Mouse (Mus musculus) heart, adult 2 months (tissue): ENCODE data around the gene Ppp1r12b. TPM values are rescaled to one million over a fixed set of nuclear protein-coding genes. Genes with fewer than 3 reads are reported as not detected.
A peak's percentile ranks its signal among the peaks of the same experiment; 100 is the strongest.

Source experiments
- DNase-seq, 2 experiments: peaks; one replicate each; pipeline ENCODE4 v3.0.0; 2021
- H3K27ac ChIP-seq: fragments of 200-600 bp; 2 replicates; pipeline ENCODE4 v1.8.1; 2022
- H3K27me3 ChIP-seq: fragments of 200-500 bp; 2 replicates; pipeline ENCODE4 v1.6.1; 2012; ENCODE audit warnings: mild to moderate bottlenecking, low read length, inconsistent platforms, mixed read lengths; ENCODE audit not compliant: control insufficient read depth, insufficient read depth
- H3K36me3 ChIP-seq: fragments of 200-500 bp; 2 replicates; pipeline ENCODE4 v1.6.1; 2012; ENCODE audit warnings: low read length, inconsistent platforms; ENCODE audit not compliant: control insufficient read depth, insufficient read depth
- H3K4me1 ChIP-seq: fragments of 200-500 bp; 2 replicates; pipeline ENCODE4 v1.6.1; 2011; ENCODE audit warnings: low read length; ENCODE audit not compliant: control insufficient read depth, insufficient read depth
- H3K4me3 ChIP-seq: fragments of 200-600 bp; 2 replicates; pipeline ENCODE4 v1.8.1; 2022
- H3K79me2 ChIP-seq: fragments of 200-500 bp; replicated peaks from 2 replicates; pipeline ENCODE4 v1.6.1; 2012; ENCODE audit warnings: mild to moderate bottlenecking, inconsistent platforms, low read length, moderate library complexity, mixed read lengths; ENCODE audit not compliant: control insufficient read depth, insufficient read depth
- H3K9ac ChIP-seq: fragments of 200-500 bp; 2 replicates; pipeline ENCODE4 v1.6.1; 2012; ENCODE audit warnings: low read depth, mild to moderate bottlenecking, control low read depth, inconsistent platforms, low read length, mixed read lengths
- CTCF ChIP-seq: fragments of 200-600 bp; IDR thresholded peaks from 2 replicates; pipeline ENCODE4 v1.8.1; 2022; ENCODE audit warnings: antibody characterized with exemption, mild to moderate bottlenecking, moderate library complexity
- EP300 ChIP-seq: fragments of 200-500 bp; IDR thresholded peaks from 2 replicates; pipeline ENCODE4 v1.6.1; 2011; ENCODE audit warnings: low read depth, low read length, control low read depth; ENCODE audit not compliant: insufficient read depth
- POLR2A ChIP-seq: fragments of 200-500 bp; IDR thresholded peaks from 2 replicates; pipeline ENCODE4 v1.6.1; 2011; ENCODE audit warnings: mild to moderate bottlenecking, low read depth, low read length, control low read depth; ENCODE audit not compliant: insufficient read depth
- WGBS: fragments of 180-500 bp; shearing (Covaris S2); methylation state at CpG from one replicate; pipeline ENCODE4 v1.1.7; 2018; 5-methylcytosine and 5-hydroxymethylcytosine counted together
- intact Hi-C: fragments of 180-260 bp; cut with DNase I; formaldehyde crosslinking; loops from one replicate; pipeline ENCODE4 v1.15.1; 2025
- polyA plus RNA-seq: library from polyadenylated mRNA; depleted of rRNA; stranded (reverse); fragments of >200 nt; gene quantifications from 2 replicates; pipeline ENCODE4 v1.2.3, GENCODE M21; 2012
- total RNA-seq, 2 experiments: library from RNA; stranded (reverse); gene quantifications; 2 replicates each; pipeline ENCODE4 v1.2.3; 2021

Ppp1r12b gene
- total and polyA plus RNA-seq, 3 experiments: 55.4 to 161 (median 150) TPM

- peak overlapping the region; percentile 97 for H3K27ac ChIP-seq
- TF ChIP-seq CTCF (no peak), POLR2A (no peak), EP300 (no peak)
- intact Hi-C loops: loop anchor here (2.0 to 5.0 kb wide), 4 partner anchors 20 to 103 kb away; no protein-coding TSS in a partner anchor
- H3K27me3 ChIP-seq: no peaks in the 10 kb centered on the region
- H3K4me3 ChIP-seq: peak overlapping the region; percentile 91
- DNase-seq: no peak
- 2% methylated on average over 16 of the region's 16 CpGs for WGBS
- peaks cover 2% of the 10 kb centered on the region; the same call in 1 of the 2 replicates for H3K36me3 ChIP-seq
- peaks cover 5% of the 10 kb centered on the region for H3K79me2 ChIP-seq
- no peaks in the 10 kb centered on the region; the same call in 1 of the 2 replicates for H3K4me1 ChIP-seq
- H3K9ac ChIP-seq: peak overlapping the region; percentile 93
Observed at GRCm38 (mm10) chr1:134955050-134955636, 599 bp downstream of the Ppp1r12b start.

- H3K9ac ChIP-seq: no peak overlapping the region
- H3K27ac ChIP-seq: peak overlapping the region; percentile 71
- H3K79me2 ChIP-seq: peaks cover 7% of the 10 kb centered on the region
- H3K27me3 ChIP-seq: no peaks in the 10 kb centered on the region
- no peak overlapping the region for H3K4me3 ChIP-seq
- peaks cover 9% of the 10 kb centered on the region for H3K36me3 ChIP-seq
- no peaks in the 10 kb centered on the region; the same call in none of the 2 replicates for H3K4me1 ChIP-seq
- 57% methylated on average over 3 of the region's 3 CpGs for WGBS
- no peak for TF ChIP-seq POLR2A
- no peak for TF ChIP-seq EP300
- TF ChIP-seq CTCF: no peak
- intact Hi-C loops: no loop called here
- peak in 1 of 2 experiments; percentile 53 for DNase-seq
Observed at GRCm38 (mm10) chr1:134949946-134950345, 5.8 kb downstream of the Ppp1r12b start.

- TF ChIP-seq POLR2A (no peak), EP300 (no peak), CTCF (no peak)
- Histone ChIP-seq H3K36me3 (peaks cover 10% of the 10 kb centered on the region), H3K79me2 (peaks cover 2% of the 10 kb centered on the region; the same call in 1 of the 2 replicates), H3K4me3 (no peak overlapping the region), H3K27me3 (no peaks in the 10 kb centered on the region), H3K27ac (no peak overlapping the region), H3K9ac (no peak overlapping the region), H3K4me1 (no peaks in the 10 kb centered on the region; the same call in none of the 2 replicates)
- 82% methylated on average over 7 of the region's 7 CpGs for whole genome bisulfite sequencing
- no peak for DNase-seq
- intact Hi-C loops: no loop called here
Observed at GRCm38 (mm10) chr1:134947590-134947989, 8.2 kb downstream of the Ppp1r12b start.

- DNase-seq: no peak
- TF ChIP-seq EP300: no peak
- no peak for TF ChIP-seq CTCF
- no peak for TF ChIP-seq POLR2A
Observed at GRCm38 (mm10) chr1:134942898-134943297, 12.8 kb downstream of the Ppp1r12b start.

GRCm38 (mm10) chr1:134940863-134941262, 14.9 kb downstream of the Ppp1r12b start:
- no peak overlapping the region for H3K4me3 ChIP-seq
- H3K27ac ChIP-seq: no peak overlapping the region; the same call in 1 of the 2 replicates
- no peak for DNase-seq
- 75% methylated on average over 4 of the region's 4 CpGs for WGBS
- H3K4me1 ChIP-seq: peaks cover 6% of the 10 kb centered on the region
- H3K9ac ChIP-seq: no peak overlapping the region
- TF ChIP-seq EP300 (no peak), POLR2A (no peak), CTCF (no peak)
- intact Hi-C loops: no loop called here
- no peaks in the 10 kb centered on the region for H3K27me3 ChIP-seq
- H3K79me2 ChIP-seq: peaks cover 8% of the 10 kb centered on the region
- peaks cover 9% of the 10 kb centered on the region for H3K36me3 ChIP-seq

More at GRCm38 (mm10) chr1:134942898-134943297, 12.8 kb downstream of the Ppp1r12b start:
- 92% methylated on average over 2 of the region's 2 CpGs for WGBS
- Histone ChIP-seq H3K79me2 (peaks cover 10% of the 10 kb centered on the region), H3K9ac (no peak overlapping the region), H3K27ac (no peak overlapping the region), H3K36me3 (peaks cover 7% of the 10 kb centered on the region; the same call in 1 of the 2 replicates), H3K4me1 (peaks cover 6% of the 10 kb centered on the region), H3K27me3 (no peaks in the 10 kb centered on the region), H3K4me3 (no peak overlapping the region)
- intact Hi-C loops: no loop called here

GRCm38 (mm10) chr1:134938233-134938632, 17.5 kb downstream of the Ppp1r12b start:
- H3K4me3 ChIP-seq: no peak overlapping the region
- no peak for DNase-seq
- TF ChIP-seq POLR2A (no peak), EP300 (no peak), CTCF (no peak)
- H3K27me3 ChIP-seq: no peaks in the 10 kb centered on the region
- intact Hi-C loops: no loop called here
- peaks cover 9% of the 10 kb centered on the region for H3K36me3 ChIP-seq
- peaks cover 8% of the 10 kb centered on the region for H3K4me1 ChIP-seq
- H3K27ac ChIP-seq: peak overlapping the region; percentile 13; the same call in 1 of the 2 replicates
- WGBS: 82% methylated on average over 1 of the region's 1 CpGs
- H3K79me2 ChIP-seq: peaks cover 8% of the 10 kb centered on the region
- no peak overlapping the region for H3K9ac ChIP-seq
